Mouse (Mus musculus) ES-Bruce4 (cell line): ENCODE data around the gene Actr6.

Experiments used
- CTCF ChIP-seq: IDR thresholded peaks from one replicate; pipeline ENCODE4 v1.8.1; 2011; ENCODE audit warnings: low read depth, low read length
- POLR2A ChIP-seq: IDR thresholded peaks from one replicate; pipeline ENCODE4 v1.8.1; 2011; ENCODE audit warnings: low read length; ENCODE audit not compliant: insufficient read depth

DNA sequence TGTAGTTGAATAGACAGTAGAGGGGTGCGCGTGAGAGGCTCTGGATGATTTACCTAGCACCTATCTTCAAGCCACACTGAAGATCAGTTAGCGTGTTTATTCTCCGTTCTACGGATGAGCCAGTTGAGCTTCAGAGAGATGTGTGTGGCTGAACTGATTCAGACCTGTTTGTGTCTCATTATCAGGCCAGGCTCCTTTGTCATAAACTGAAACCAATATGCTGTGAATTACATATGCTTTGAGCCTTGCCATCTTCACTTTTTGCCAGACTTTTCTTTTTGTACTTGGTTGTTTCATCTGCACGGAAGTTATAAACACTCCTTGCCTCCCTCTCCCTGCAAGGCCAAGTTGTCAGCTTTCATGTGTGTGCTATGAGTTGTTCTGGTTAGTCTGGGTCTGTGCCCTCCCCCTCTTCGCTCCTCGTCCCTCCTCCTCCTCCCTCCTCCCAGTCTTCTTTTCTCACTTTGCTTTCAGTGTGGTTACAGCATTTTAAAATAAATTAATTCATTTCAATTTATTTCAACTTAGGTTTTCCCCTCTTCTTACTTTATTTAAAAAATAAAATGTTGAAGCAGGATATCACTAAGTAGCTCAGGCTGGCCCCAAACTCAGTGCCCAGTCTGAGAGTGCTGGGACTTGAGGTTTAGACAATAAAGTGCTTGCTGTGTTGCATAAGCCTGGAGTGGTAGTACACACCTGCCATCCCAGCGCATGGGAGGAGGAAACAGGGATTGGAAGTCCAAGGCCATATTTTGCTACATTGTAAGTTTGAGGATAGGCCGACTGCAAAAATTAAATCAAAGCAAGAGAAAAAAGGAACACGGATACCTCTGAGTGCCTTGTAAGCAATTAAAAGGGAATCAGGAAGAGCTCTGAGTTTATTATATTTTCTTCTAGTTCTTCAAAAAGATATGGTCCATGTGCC is 34.0 kb upstream of the Actr6 start:
- TF ChIP-seq CTCF = no peak
- TF ChIP-seq POLR2A = no peak
